Mouse (Mus musculus) liver, adult 2 months (tissue): ENCODE data around the gene Hrct1. TPM values are rescaled to one million over a fixed set of nuclear protein-coding genes. Genes with fewer than 3 reads are reported as not detected.

Source experiments
- DNase-seq: peaks from one replicate; pipeline ENCODE4 v3.0.0-alpha.2; 2011; ENCODE audit warnings: low read depth, low spot score; ENCODE audit errors: extremely low read depth
- H3K27ac ChIP-seq: fragments of 200-500 bp; replicated peaks from 2 replicates; pipeline ENCODE4 v1.5.1; 2012; ENCODE audit warnings: low read depth, mild to moderate bottlenecking, control low read depth, inconsistent platforms, low read length; ENCODE audit not compliant: insufficient read depth
- H3K27me3 ChIP-seq: fragments of 200-500 bp; 2 replicates; pipeline ENCODE4 v1.6.1; 2012; ENCODE audit warnings: mild to moderate bottlenecking, moderate library complexity, low read length, inconsistent platforms; ENCODE audit not compliant: control insufficient read depth, insufficient read depth
- H3K36me3 ChIP-seq: fragments of 200-500 bp; 2 replicates; pipeline ENCODE4 v1.6.1; 2012; ENCODE audit warnings: low read length, inconsistent platforms; ENCODE audit not compliant: control insufficient read depth, insufficient read depth
- H3K4me1 ChIP-seq: fragments of 200-500 bp; 2 replicates; pipeline ENCODE4 v1.6.1; 2011; ENCODE audit warnings: low read length; ENCODE audit not compliant: control insufficient read depth, insufficient read depth
- H3K4me3 ChIP-seq: fragments of 200-500 bp; 2 replicates; pipeline ENCODE4 v1.5.1; 2011; ENCODE audit warnings: low read depth, mild to moderate bottlenecking, control low read depth, low read length, moderate library complexity; ENCODE audit not compliant: insufficient read depth
- H3K79me2 ChIP-seq: fragments of 200-500 bp; 2 replicates; pipeline ENCODE4 v1.6.1; 2012; ENCODE audit warnings: inconsistent platforms, mild to moderate bottlenecking, low read length, moderate library complexity; ENCODE audit not compliant: control insufficient read depth, insufficient read depth
- H3K9ac ChIP-seq: fragments of 200-500 bp; 2 replicates; pipeline ENCODE4 v1.6.1; 2012; ENCODE audit warnings: low read depth, mild to moderate bottlenecking, control low read depth, inconsistent platforms, low read length
- CTCF ChIP-seq: fragments of 200-500 bp; IDR thresholded peaks from 2 replicates; pipeline ENCODE4 v1.5.1; 2011; ENCODE audit warnings: low read depth, low read length, control low read depth
- POLR2A ChIP-seq: fragments of 200-500 bp; IDR thresholded peaks from 2 replicates; pipeline ENCODE4 v1.6.1; 2011; ENCODE audit warnings: low read length, control low read depth; ENCODE audit not compliant: insufficient read depth; ENCODE audit errors: extremely low read depth
- WGBS: fragments of 180-500 bp; shearing (Covaris S2); methylation state at CpG from one replicate; pipeline ENCODE4 v1.1.7; 2018; 5-methylcytosine and 5-hydroxymethylcytosine counted together
- polyA plus RNA-seq: library from polyadenylated mRNA; depleted of rRNA; stranded (reverse); fragments of >200 nt; gene quantifications from 2 replicates; pipeline ENCODE4 v1.2.3, GENCODE M21; 2012; rRNA removed
- total RNA-seq: library from RNA; depleted of rRNA; stranded (reverse); fragments of >200 nt; gene quantifications from 2 replicates; pipeline ENCODE4 v1.2.3, GENCODE M21; 2014; rRNA removed

The Hrct1 gene
- total RNA-seq = 0.09 and 0.13 TPM in 2 replicates
- 0.07 and 0.21 TPM in 2 replicates for polyA plus RNA-seq

- Histone ChIP-seq H3K4me3 (no peak within 1 kb of the TSS), H3K79me2 (no peaks in the 10 kb centered on the region), H3K4me1 (no peaks in the 10 kb centered on the region), H3K9ac (no peak within 1 kb of the TSS), H3K36me3 (no peaks in the 10 kb centered on the region), H3K27me3 (no peaks in the 10 kb centered on the region), H3K27ac (peak within 1 kb of the TSS; percentile 67)
- peak; percentile 48 for DNase-seq
- TF ChIP-seq POLR2A (no peak), CTCF (no peak)
- WGBS = 51% methylated on average over 3 of the region's 3 CpGs
Measured at GRCm38 (mm10) chr4:43726995-43727394, at the start of gene Hrct1. TSS of gene Hrct1 (plus strand) at chr4:43727188.

- Histone ChIP-seq H3K4me3 (no peak overlapping the region), H3K36me3 (no peaks in the 10 kb centered on the region), H3K4me1 (no peaks in the 10 kb centered on the region), H3K9ac (no peak overlapping the region), H3K79me2 (no peaks in the 10 kb centered on the region), H3K27me3 (no peaks in the 10 kb centered on the region), H3K27ac (no peak overlapping the region)
- no peak for TF ChIP-seq POLR2A
- no peak for TF ChIP-seq CTCF
- 93% methylated on average over 6 of the region's 6 CpGs for WGBS
- DNase-seq = no peak
Measured at GRCm38 (mm10) chr4:43678541-43678940, 48.4 kb upstream of the Hrct1 start.

- H3K4me1 ChIP-seq = no peaks in the 10 kb centered on the region
- no peak overlapping the region for H3K4me3 ChIP-seq
- WGBS = 85% methylated on average over 7 of the region's 7 CpGs
- no peaks in the 10 kb centered on the region for H3K27me3 ChIP-seq
- H3K79me2 ChIP-seq = no peaks in the 10 kb centered on the region
- H3K9ac ChIP-seq = no peak overlapping the region
- no peak for DNase-seq
- H3K27ac ChIP-seq = no peak overlapping the region
- no peaks in the 10 kb centered on the region for H3K36me3 ChIP-seq
- TF ChIP-seq CTCF (no peak), POLR2A (no peak)
Measured at GRCm38 (mm10) chr4:43679416-43680043, 47.5 kb upstream of the Hrct1 start.

- Histone ChIP-seq H3K36me3 (no peaks in the 10 kb centered on the region), H3K4me3 (no peak overlapping the region), H3K9ac (no peak overlapping the region), H3K79me2 (no peaks in the 10 kb centered on the region), H3K27me3 (no peaks in the 10 kb centered on the region), H3K27ac (no peak overlapping the region), H3K4me1 (no peaks in the 10 kb centered on the region)
- DNase-seq = no peak
- TF ChIP-seq CTCF (no peak), POLR2A (no peak)
- WGBS = 94% methylated on average over 17 of the region's 17 CpGs
Measured at GRCm38 (mm10) chr4:43690021-43690420, 37.0 kb upstream of the Hrct1 start.

GRCm38 (mm10) chr4:43691026-43691425 is 36.0 kb upstream of the Hrct1 start:
- Histone ChIP-seq H3K79me2 (no peaks in the 10 kb centered on the region), H3K36me3 (no peaks in the 10 kb centered on the region), H3K27ac (no peak overlapping the region), H3K27me3 (no peaks in the 10 kb centered on the region), H3K4me1 (no peaks in the 10 kb centered on the region), H3K4me3 (no peak overlapping the region), H3K9ac (no peak overlapping the region)
- TF ChIP-seq CTCF (no peak), POLR2A (no peak)
- DNase-seq = no peak
- 78% methylated on average over 5 of the region's 5 CpGs for WGBS

GRCm38 (mm10) chr4:43693806-43694241 is 33.2 kb upstream of the Hrct1 start:
- Histone ChIP-seq H3K4me1 (no peaks in the 10 kb centered on the region), H3K27me3 (no peaks in the 10 kb centered on the region), H3K36me3 (no peaks in the 10 kb centered on the region), H3K4me3 (no peak overlapping the region), H3K27ac (no peak overlapping the region), H3K79me2 (no peaks in the 10 kb centered on the region), H3K9ac (no peak overlapping the region)
- 75% methylated on average over 5 of the region's 5 CpGs for WGBS
- no peak for DNase-seq
- TF ChIP-seq CTCF (no peak), POLR2A (no peak)
